Mouse (Mus musculus): ENCODE measurements at regions not wholly inside any gene's neighbourhood (a gene's known extent, or its start where the extent isn't known, plus 50 kb on each side); places are given as distances from the start of the nearest gene placed in this dataset.

DNA sequence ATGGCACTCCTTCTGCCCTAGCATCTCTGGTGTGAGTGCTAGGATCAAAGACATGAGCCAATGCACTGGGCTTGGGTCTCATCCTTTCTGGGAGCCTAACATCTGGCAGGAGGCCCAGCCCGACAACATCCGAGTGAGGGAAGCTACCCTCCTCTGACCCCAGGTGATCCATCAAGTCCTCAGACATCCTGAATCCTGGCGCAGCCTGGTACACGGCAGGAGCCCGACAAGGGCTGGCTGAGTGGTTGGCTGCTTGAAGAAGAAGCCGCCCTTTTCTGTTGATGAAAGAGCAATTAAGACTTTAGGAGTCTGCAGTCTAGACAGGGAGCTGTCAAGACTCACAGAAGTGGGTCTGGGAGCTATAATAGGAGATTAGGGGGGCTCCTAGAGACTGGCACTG is 342.1 kb downstream of the Rps24 start:
- DNase-seq (ENCODE audit: low spot score) = no peak

DNA sequence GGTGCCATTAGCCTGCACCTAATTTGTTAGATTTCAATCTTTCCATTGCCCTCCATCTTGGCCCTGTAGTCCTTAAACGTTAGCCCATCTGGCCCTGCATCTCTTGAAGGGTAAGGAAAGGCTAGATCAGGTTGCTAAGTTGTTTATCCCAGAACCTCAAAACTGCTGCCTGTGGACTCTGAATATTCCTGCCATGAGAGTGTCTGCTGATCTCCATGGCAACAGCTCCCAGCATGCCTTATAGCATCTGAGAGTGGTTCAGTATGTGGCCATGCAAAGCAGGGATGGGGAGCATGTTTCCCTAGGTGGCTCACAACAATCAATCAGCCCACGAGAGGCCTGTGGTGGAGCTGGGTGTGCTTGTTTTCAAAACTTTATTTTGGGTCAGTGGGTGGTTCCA is 346.3 kb downstream of the Rps24 start:
- DNase-seq (ENCODE audit: low spot score) = no peak

DNA sequence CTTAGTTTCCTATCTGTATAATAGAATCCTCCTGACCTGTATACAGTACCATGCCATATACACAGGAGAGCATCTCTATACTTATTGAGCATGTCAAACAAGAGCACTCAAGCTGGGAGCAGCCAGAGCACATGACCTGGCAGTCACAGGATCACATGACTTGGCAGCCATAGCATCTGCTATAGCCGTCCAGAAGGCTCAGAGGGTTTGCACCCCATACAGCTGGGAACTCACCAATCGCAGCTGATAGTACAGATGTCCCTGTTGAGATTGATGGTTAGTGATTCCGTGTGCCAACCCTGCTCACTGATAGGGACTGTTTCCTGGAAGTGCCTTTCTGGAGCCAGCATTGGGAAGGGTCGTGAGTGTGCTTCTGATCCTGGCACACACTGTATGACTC is 351.3 kb downstream of the Rps24 start:
- no peak for DNase-seq (ENCODE audit: low spot score)

DNA sequence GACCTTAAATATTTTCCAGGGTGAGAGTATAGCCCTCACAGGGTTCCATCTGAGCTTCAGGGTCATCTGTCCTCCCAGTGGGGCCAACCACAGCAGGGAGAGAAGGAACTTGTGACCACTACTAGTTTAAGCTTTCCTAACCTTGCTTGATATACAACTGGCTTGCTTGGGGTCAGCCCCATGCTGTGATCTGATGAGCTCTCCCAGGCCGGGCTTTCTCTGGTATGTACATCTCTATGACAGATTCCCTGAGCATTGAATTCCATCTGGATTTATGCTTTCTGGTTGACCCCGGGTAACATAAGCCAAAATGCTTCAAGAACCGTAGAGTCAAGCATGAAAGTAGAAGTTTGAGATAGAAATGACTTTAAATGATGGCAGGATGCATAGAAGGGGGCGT is 352.1 kb downstream of the Rps24 start:
- DNase-seq (ENCODE audit: low spot score) = no peak

DNA sequence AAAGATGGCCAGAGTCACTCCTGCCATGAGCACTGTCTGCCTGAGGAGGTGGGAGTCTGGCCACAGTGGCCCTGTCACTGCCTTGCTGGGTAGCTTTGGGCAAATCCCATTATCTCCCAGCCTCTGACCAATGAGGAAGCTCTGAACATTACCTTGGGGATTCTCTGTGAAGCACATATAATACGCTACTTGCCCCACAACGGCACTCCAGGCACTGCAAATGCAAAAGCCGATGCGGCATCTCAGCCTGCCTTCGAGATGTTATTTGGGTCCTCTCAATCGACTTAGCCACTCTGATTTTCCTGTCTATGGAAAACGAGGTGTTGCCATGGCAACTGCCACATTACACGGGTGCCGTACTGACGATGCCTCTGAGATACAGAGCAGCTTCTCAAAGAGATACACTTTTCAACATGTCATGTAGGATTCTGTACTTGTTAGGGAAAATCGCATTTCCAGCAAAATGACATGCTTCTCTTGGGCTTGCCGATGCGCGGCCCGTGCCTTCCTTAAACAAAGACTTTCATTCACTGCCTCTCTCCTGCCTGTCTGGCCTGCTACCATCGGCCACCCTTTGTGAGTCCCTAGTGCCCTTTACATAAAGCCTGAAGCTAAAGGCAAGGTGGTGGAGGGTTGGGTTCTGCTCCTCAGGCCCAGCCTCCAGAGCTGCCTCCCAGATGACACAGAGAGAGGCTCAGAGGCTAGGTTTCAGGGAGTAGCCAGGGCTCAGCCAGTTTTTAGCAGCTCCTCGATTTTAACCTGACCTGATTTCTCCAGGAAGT is 355.0 kb downstream of the Rps24 start:
- no peak for DNase-seq (ENCODE audit: low spot score)

DNA sequence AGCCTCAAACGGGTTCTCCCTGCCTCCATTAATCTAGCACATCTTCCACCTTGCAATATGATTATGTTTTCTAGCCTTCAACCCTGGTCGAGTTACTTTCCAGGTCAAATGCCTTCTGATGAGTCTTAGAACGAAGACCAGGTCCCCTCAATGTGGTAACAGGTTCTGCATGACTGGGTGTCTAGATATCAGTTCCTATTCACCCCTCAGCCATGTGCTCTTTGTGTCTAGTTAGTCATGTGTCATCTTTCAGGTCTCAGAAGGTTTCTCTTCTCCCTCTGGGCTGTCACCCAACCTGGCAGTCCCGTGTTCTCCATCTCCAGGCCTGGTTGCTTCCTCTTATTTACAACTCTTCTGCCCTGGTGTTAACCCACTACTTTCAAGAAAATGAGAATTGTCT is 356.7 kb downstream of the Rps24 start:
- DNase-seq (ENCODE audit: low spot score) = no peak

DNA sequence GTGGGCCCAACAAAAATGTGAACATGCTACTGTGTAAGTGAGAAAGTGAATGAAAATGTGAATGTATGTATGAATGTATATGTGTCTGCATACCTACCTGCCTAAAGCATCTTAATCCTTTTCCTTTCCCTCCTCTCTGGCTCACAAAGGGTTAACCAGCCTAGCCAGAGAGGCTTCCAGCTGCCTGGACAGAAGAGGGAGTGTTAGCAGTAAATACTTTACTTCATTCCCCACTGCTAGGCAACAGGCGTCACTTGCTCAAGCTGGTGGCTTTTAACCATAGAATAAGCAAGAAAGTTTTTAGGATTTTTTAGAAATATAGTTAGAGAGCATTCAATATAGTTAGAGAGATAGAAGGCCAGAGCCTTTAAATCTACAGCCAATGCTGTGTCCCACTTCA is 363.6 kb downstream of the Rps24 start:
- DNase-seq (ENCODE audit: low spot score) = no peak

DNA sequence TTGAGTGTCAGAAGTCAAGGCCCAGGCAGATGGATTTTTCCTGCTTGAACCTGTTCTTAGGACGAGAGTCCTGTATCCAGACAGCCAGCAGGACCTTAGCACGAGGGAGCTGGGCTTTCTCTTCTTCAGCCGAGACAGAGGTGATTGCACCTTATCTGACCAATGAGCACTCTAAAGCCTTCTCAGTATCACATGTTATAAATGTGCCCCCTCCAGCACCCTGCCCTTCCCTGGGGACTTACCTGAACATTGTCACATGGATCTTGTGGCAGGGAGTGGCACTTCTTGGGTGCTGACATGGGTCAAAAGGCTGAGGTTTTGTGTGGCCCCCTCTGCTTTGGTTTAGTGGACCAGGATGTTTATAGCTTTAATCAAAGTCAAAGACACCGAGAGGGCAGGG is 367.5 kb downstream of the Rps24 start:
- DNase-seq (ENCODE audit: low spot score) = no peak

DNA sequence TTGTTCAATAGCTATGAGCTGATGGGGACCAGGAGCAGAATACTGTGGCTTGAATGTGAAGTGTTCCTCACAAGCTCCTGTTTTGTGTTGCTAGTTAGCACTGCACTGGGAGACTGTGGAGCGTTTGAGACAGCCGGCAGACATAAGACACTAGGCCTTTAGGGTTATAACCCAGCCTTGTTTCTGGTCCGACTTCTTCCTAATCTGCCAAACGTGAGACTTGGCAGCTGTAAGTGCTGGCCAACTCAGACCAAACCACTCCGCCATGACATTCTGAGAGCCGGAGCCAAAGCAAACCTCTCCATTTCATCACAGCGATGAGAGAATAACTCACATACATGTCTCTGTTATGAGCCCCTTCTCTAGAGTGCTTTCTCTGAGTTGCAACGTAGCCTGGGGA is 375.2 kb downstream of the Rps24 start:
- no peak for DNase-seq (ENCODE audit: low spot score)

DNA sequence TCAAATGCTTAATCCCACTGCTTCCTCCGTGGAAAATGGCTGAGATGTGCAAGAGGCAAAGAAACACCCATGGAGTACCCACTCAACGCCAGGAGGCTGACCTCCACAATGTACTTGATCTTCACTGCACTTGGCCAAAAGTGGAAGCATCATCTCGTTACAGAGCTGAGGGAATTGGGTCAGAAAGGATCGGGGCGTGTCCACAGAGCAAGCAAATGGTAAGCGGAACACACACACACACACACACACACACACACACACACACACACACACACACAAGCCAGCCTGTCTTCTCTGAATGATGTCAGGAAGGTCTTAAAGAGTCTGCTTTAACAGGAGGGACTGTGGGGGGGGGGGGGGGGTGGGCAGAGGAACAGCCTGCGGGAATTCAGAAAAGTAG is 375.7 kb downstream of the Rps24 start:
- no peak for DNase-seq (ENCODE audit: low spot score)

DNA sequence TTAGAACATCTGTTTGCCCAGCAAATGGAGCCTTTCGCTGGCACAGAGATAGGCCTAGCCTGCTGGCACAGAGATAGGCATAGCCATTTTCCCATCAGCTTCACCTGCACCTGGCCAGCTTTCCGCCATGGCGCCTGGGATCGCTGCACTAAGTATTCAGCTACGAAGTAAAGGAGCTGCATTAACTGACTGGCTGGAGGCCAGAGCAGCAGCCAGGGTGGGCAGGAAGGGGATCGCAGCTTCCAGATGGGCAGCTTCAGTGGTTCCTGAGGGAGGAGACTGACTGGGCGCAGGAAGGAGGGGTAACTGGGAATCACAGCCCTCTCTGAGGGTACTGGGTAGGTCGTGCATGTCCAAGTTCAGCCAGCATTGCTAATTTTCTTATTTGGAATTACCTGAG is 376.2 kb downstream of the Rps24 start:
- no peak for DNase-seq (ENCODE audit: low spot score)

DNA sequence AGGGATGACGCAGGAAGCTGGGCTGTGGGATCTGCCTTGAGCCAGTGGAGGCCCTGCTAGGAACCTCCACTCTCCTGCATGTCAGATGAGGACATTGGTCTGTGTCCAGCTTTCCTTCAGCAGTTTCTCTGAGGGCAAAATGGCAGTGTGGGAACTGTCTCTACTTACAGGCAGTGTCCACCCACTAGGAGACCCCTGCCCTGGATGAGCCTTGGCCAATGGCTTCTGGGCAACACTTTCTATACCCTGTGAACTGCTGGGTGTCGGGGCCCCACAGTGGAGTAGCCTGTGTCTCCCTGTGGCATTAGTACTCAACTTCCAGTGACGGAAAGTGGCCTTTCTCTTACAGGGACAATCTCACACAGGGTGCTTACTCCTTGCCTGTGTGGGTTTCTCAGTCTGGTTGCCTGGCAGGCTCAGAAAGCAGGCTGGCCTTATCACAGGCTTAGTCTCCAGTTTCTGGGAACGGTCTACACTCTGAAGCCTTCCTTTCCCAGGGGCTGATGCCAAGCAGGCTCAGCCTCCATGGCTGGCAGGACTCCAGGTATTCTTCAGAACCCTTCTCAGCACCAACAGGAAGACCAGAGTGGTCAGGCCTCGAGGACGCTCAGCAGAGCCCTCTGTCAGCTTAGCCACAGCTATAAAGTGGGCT is 378.8 kb downstream of the Rps24 start:
- no peak for DNase-seq (ENCODE audit: low spot score)

DNA sequence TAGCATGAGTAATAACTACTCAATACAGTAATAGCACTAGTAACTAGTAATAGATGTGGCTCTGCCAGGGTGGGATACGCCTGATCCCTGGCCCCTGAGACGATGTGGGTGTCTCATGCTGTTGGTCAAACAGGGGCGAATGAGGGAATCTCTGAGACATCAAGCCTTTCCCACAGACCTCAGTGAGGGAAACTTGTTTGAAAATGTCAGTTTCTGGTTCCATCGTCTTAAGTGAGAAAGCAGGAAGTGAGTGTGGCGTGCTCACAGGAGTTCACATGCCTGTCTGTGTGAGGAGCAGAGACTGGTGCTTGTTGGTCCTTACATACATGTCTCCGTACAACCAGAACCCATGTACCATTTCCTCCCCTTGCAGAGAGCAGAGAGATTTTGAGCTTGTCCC is 380.9 kb downstream of the Rps24 start:
- DNase-seq (ENCODE audit: low spot score) = no peak

DNA sequence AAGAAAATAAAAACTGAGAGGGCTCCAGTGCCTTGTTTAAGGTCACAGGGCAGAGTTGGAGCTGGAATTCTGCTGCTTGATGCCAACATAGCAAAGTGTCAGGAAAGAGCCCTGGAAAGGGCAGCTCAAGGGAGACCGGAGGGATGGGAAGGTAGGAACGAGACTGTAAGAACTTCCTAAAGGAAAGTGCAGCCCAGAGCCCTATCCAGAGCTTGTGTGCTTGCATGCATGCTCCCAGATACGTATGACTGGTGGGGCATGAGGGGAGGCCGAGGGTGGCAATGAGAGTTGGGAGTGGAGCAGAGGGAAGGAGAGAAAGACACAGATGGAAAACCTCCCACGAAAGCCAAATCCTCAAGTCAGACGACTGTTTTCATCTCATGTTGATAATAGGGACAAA is 381.8 kb downstream of the Rps24 start:
- DNase-seq (ENCODE audit: low spot score) = no peak

DNA sequence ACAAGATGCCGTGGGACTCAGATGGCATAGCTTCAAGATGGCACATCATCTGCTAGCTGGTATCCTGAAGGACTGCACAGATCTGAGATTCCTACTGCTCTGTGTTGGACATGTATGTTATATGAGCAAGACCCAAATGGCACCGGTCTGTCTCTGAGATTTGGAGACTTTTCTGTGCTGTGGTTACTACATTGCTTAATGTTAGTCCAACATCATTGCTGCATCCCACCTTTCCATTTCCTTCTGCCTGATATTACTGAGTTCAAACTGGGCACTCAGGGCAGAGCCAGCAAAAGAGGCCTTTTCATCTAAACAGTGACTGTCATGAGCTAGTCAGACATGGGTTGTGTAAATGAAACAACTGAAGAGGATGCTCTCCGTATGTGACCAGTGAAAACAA is 383.3 kb downstream of the Rps24 start:
- DNase-seq (ENCODE audit: low spot score) = no peak

DNA sequence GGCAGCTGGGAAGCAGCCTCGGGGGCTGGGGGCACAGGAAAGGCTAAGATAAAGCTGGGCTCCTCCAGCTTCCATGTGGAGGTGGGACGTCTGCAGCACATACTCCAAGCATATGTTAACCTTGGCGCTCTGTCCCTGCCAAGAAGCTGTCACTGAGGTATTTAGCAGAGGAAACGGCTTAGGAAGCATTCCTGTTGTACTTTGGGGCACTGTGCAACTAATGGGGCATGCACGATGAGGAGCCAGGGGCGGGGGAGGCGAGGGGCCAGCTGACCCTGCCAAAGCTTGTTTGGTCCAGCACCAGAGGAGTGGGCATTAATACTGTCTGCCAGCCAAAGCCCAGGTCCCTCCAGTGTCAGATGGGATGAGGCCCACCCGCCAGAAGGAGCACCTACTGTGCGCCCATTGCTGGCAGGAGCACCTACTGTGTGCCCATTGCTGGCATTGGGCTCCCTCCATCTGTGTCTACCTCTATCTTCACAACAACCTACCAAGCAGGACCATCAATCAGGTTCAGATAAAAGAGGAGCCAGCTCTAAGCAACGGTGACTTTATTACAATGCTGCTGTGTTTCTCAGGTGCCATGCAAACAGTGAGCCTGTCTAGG is 384.6 kb downstream of the Rps24 start:
- DNase-seq (ENCODE audit: low spot score) = no peak

DNA sequence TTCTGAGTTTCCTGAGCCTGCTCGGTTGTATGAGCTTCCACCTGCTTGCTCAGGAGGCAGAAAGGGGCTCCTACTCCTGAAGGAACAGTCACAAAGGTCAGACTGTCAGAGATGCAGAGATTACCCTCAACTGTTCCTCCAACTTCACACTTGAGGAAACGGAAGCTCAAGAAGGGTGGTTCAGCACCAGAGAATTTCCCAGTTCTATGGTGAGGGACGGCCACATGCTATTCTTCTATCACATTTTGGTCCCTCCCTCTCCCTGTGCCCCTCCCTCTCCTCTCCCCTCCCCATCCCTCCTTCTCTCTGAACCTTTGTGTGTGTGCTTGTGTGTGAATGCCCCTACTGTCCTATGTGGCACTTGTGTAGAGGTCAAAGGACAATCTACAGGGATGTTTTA is 386.0 kb downstream of the Rps24 start:
- DNase-seq (ENCODE audit: low spot score) = no peak

DNA sequence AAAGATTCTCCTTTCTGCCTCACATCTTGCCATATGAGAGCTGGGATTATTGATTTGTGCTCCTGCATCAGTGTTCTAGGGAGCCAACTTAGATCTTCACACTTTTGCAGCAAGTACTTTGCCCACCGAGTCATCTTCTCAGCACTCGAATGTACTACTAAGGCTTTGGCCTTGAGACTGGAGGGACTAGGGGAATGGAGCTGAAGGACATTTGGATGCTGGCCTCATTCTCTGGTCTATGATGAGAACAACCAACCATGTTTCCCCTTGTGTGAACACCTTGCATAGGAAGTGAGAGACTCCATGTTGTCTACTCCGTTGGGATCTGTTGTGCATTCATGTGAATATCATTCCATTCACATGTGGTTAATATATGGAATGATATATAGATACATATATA is 386.5 kb downstream of the Rps24 start:
- no peak for DNase-seq (ENCODE audit: low spot score)

DNA sequence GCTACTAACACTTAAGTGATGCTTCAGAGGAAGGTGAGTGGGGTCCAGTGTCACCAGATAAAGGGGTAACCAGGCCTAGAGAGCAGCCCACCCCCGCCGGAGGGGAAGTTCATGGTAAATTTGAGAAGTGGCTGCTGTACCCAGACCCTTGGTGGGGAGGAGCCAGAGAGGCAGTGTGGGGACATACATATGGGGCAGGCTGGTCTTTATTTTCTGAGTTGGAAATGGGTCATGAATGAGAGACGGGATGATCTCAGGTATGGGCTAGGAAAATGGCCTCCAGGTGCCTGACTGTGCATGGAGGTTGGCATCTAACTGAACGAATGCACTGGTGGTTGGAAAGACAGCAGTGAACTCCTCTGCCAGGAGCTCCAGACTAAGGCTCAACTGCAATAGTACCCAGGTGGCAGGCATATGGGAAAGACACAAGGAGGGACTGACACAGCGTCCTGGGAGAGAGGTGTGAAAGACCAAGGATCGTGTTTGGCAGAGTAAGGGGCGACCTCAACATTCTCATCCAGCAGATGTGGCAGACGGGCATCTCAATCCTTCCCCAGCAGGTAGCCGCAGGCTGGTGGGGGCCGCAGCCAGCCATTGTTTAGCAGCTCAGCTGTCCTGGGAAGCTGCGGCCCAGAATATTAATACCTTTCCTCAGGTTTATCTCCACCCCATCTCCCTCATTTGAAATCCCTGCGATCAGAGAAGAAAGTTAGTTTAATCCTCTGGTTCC is 387.7 kb downstream of the Rps24 start:
- no peak for DNase-seq (ENCODE audit: low spot score)

DNA sequence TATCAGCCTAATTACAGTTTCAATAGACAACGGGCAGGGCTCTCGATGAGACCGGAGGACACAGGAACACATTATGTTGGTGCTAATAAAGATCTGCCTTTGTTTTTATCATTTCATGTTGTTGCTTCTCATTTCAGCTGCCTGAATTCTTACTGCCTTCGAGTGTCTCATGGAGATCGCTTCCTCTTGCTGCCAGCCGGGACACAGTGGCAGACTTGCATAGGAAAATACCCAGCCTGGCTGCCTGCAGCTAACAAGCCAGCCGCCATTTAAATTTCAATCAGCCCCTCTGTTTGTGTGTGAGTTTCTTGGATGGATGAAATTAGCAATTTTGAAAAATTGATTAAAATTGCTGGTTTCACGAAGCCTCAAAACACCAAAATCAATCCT is 388.2 kb downstream of the Rps24 start:
- DNase-seq (ENCODE audit: low spot score) = no peak

DNA sequence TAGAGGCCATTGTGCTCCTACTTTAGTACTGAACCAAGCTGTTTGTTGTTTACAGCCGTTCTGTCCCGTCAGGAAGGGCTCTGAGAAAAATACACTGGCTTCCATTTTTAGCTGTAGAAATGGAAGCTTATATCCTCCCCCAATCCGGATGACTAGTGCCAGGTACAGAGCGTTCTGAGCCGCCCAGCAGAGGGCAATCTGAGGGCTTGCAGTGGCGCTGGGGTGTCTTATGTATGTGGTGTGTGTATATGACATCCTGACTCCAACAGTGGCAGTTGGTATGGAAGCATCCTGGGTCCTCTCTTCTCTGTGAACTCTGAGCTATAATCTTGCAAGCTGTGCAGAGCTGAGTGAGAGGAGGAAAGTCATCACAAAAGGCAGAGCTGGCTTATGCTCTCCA is 389.0 kb downstream of the Rps24 start:
- no peak for DNase-seq (ENCODE audit: low spot score)

DNA sequence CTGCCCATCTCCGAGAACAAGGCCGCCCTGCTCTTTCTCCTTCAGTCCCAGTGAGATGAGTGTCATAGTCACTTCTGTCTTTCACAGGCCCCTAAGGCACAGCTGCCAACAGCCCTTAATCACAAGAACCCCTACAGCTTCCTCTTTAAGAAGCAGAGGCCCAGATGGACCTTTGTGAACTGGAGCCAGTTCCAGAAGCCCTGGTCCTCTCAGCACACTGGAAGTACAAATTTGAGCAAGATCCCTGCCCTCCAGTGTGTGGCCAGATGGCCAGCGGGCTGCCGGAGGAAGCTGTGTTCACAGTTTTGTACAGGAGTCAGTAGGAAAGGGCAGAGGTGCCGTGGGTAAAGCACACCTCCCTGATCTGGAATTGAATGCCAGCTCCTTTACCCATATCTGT is 389.6 kb downstream of the Rps24 start:
- no peak for DNase-seq (ENCODE audit: low spot score)

DNA sequence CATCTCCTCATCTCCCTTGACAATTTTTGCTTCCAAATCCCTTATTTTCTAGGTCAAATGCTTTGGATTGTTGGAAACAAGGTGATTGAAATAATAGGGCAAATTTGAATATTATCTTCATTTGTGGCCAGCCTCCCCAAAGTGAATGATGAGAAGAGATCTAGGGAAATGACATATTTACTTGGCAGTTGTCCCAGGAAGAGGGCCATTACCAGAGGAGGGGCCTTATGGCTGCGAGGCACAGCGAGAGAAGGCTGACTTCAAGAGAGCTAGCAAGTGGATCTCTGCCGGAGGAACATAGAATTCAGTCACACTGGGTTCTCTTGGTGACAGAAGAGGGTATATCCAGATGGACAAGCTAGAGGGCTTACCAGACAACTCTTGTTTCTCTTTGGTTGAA is 390.9 kb downstream of the Rps24 start:
- DNase-seq (ENCODE audit: low spot score) = no peak
